Mouse (Mus musculus) layer of hippocampus, postnatal 14 days (tissue): ENCODE measurements around the gene Ppil6. TPM values are rescaled to one million over a fixed set of nuclear protein-coding genes. Genes with fewer than 3 reads are reported as not detected.

Source experiments
- total RNA-seq, 2 experiments: library from RNA; stranded (reverse); gene quantifications; 2 replicates each; pipeline ENCODE4 v1.2.3; 2021

The Ppil6 gene
- total RNA-seq, 2 experiments from 2014 or later = 7.3 to 7.4 TPM

Other genes with a start within 250 kb of the Ppil6 start
- 10 to 100 TPM; 37.0 to 40.2 TPM for gene Fig4, start 187.2 kb upstream of the Ppil6 start, total RNA-seq
- under 1 TPM; 0.45 to 0.67 TPM for gene Ak9, start 186.5 kb upstream of the Ppil6 start, total RNA-seq
- gene Zbtb24, start 40.1 kb upstream of the Ppil6 start, total RNA-seq = 10 to 100 TPM; 16.0 to 16.1 TPM
- gene Mical1, start 14.1 kb upstream of the Ppil6 start, total RNA-seq = 10 to 100 TPM; 24.5 to 31.3 TPM
- 10 to 100 TPM; 21.1 to 23.3 TPM for gene Smpd2, start 70 bp upstream of the Ppil6 start, total RNA-seq
- 10 to 100 TPM; 55.3 to 60.9 TPM for gene Cd164, start 29.0 kb downstream of the Ppil6 start, total RNA-seq
- gene Ccdc162, start 226.2 kb downstream of the Ppil6 start, total RNA-seq = 1 to 10 TPM; 2.3 to 3.7 TPM